Mouse (Mus musculus) heart, adult 2 months (tissue): ENCODE measurements around the gene Myh8. TPM values are rescaled to one million over a fixed set of nuclear protein-coding genes. Genes with fewer than 3 reads are reported as not detected.

Experiments
- DNase-seq, 2 experiments: peaks; one replicate each; pipeline ENCODE4 v3.0.0; 2021
- H3K27ac ChIP-seq: fragments of 200-600 bp; 2 replicates; pipeline ENCODE4 v1.8.1; 2022
- H3K27me3 ChIP-seq: fragments of 200-500 bp; 2 replicates; pipeline ENCODE4 v1.6.1; 2012; ENCODE audit warnings: mild to moderate bottlenecking, low read length, inconsistent platforms, mixed read lengths; ENCODE audit not compliant: control insufficient read depth, insufficient read depth
- H3K36me3 ChIP-seq: fragments of 200-500 bp; 2 replicates; pipeline ENCODE4 v1.6.1; 2012; ENCODE audit warnings: low read length, inconsistent platforms; ENCODE audit not compliant: control insufficient read depth, insufficient read depth
- H3K4me1 ChIP-seq: fragments of 200-500 bp; 2 replicates; pipeline ENCODE4 v1.6.1; 2011; ENCODE audit warnings: low read length; ENCODE audit not compliant: control insufficient read depth, insufficient read depth
- H3K4me3 ChIP-seq: fragments of 200-600 bp; 2 replicates; pipeline ENCODE4 v1.8.1; 2022
- H3K79me2 ChIP-seq: fragments of 200-500 bp; replicated peaks from 2 replicates; pipeline ENCODE4 v1.6.1; 2012; ENCODE audit warnings: mild to moderate bottlenecking, inconsistent platforms, low read length, moderate library complexity, mixed read lengths; ENCODE audit not compliant: control insufficient read depth, insufficient read depth
- H3K9ac ChIP-seq: fragments of 200-500 bp; 2 replicates; pipeline ENCODE4 v1.6.1; 2012; ENCODE audit warnings: low read depth, mild to moderate bottlenecking, control low read depth, inconsistent platforms, low read length, mixed read lengths
- CTCF ChIP-seq: fragments of 200-600 bp; IDR thresholded peaks from 2 replicates; pipeline ENCODE4 v1.8.1; 2022; ENCODE audit warnings: antibody characterized with exemption, mild to moderate bottlenecking, moderate library complexity
- EP300 ChIP-seq: fragments of 200-500 bp; IDR thresholded peaks from 2 replicates; pipeline ENCODE4 v1.6.1; 2011; ENCODE audit warnings: low read depth, low read length, control low read depth; ENCODE audit not compliant: insufficient read depth
- POLR2A ChIP-seq: fragments of 200-500 bp; IDR thresholded peaks from 2 replicates; pipeline ENCODE4 v1.6.1; 2011; ENCODE audit warnings: mild to moderate bottlenecking, low read depth, low read length, control low read depth; ENCODE audit not compliant: insufficient read depth
- WGBS: fragments of 180-500 bp; shearing (Covaris S2); methylation state at CpG from one replicate; pipeline ENCODE4 v1.1.7; 2018; 5-methylcytosine and 5-hydroxymethylcytosine counted together
- intact Hi-C: fragments of 180-260 bp; cut with DNase I; formaldehyde crosslinking; loops from one replicate; pipeline ENCODE4 v1.15.1; 2025
- polyA plus RNA-seq: library from polyadenylated mRNA; depleted of rRNA; stranded (reverse); fragments of >200 nt; gene quantifications from 2 replicates; pipeline ENCODE4 v1.2.3, GENCODE M21; 2012; rRNA removed
- total RNA-seq, 2 experiments: library from RNA; stranded (reverse); gene quantifications; 2 replicates each; pipeline ENCODE4 v1.2.3; 2021

Gene Myh8
- total and polyA plus RNA-seq, 3 experiments: 0.06 TPM; not detected in 2

- Histone ChIP-seq H3K79me2 (no peaks in the 10 kb centered on the region), H3K4me1 (no peaks in the 10 kb centered on the region), H3K27me3 (no peaks in the 10 kb centered on the region), H3K9ac (no peak overlapping the region), H3K4me3 (no peak overlapping the region), H3K36me3 (no peaks in the 10 kb centered on the region), H3K27ac (no peak overlapping the region)
- peak; percentile 56 to 70 for DNase-seq
- intact Hi-C loops: loop anchor here (1.0 kb wide), 1 partner anchor 238 kb away; no protein-coding TSS in a partner anchor
- WGBS: 55% methylated on average over 14 of the region's 14 CpGs
- peak; percentile 97; the same call in 1 of the 2 replicates for TF ChIP-seq CTCF
- TF ChIP-seq POLR2A: no peak
- TF ChIP-seq EP300: 0 out of 2 replicates have a peak, but pooled peaks have one; percentile 34
Measured at GRCm38 (mm10) chr11:67350153-67350768, 73.3 kb downstream of the Myh8 start.

GRCm38 (mm10) chr11:67353011-67353410 is 76.1 kb downstream of the Myh8 start:
- no peaks in the 10 kb centered on the region for H3K79me2 ChIP-seq
- no peaks in the 10 kb centered on the region for H3K4me1 ChIP-seq
- H3K27ac ChIP-seq: no peak overlapping the region
- no peak overlapping the region for H3K9ac ChIP-seq
- H3K36me3 ChIP-seq: no peaks in the 10 kb centered on the region
- H3K4me3 ChIP-seq: no peak overlapping the region
- intact Hi-C loops: no loop called here
- no peak for TF ChIP-seq POLR2A
- no peak for TF ChIP-seq CTCF
- no peak for TF ChIP-seq EP300
- no peaks in the 10 kb centered on the region for H3K27me3 ChIP-seq
- WGBS: 53% methylated on average over 4 of the region's 4 CpGs
- no peak for DNase-seq

GRCm38 (mm10) chr11:67358031-67358430 is 81.1 kb downstream of the Myh8 start:
- TF ChIP-seq CTCF: no peak
- no peak for TF ChIP-seq EP300
- TF ChIP-seq POLR2A: no peak
- no peak for DNase-seq
- 54% methylated on average over 10 of the region's 10 CpGs for WGBS

More at GRCm38 (mm10) chr11:67358031-67358430, 81.1 kb downstream of the Myh8 start:
- Histone ChIP-seq H3K4me1 (no peaks in the 10 kb centered on the region; the same call in 1 of the 2 replicates), H3K79me2 (no peaks in the 10 kb centered on the region), H3K4me3 (no peak overlapping the region), H3K27ac (no peak overlapping the region), H3K27me3 (peaks cover 2% of the 10 kb centered on the region; the same call in 1 of the 2 replicates), H3K9ac (no peak overlapping the region), H3K36me3 (no peaks in the 10 kb centered on the region)
- intact Hi-C loops: no loop called here

Other genes with a start within 250 kb of the Myh8 start
- gene Adprm, start 224.5 kb upstream of the Myh8 start, total RNA-seq: 10 to 100 TPM; 10.8 to 14.6 TPM
- gene Adprm, start 224.5 kb upstream of the Myh8 start, polyA plus RNA-seq: 9.8 and 20.6 TPM in 2 replicates
- 10 to 100 TPM; 18.3 to 20.1 TPM for gene Sco1, start 224.5 kb upstream of the Myh8 start, total RNA-seq
- gene Sco1, start 224.5 kb upstream of the Myh8 start, polyA plus RNA-seq: 7.8 and 12.0 TPM in 2 replicates
- not detected for gene Myh3, start 198.8 kb upstream of the Myh8 start, total RNA-seq
- gene Myh3, start 198.8 kb upstream of the Myh8 start, polyA plus RNA-seq: not detected in 2 replicates
- gene Myh2, start 106.1 kb upstream of the Myh8 start, total RNA-seq: not detected
- not detected in 2 replicates for gene Myh2, start 106.1 kb upstream of the Myh8 start, polyA plus RNA-seq
- gene Myh1, start 77.1 kb upstream of the Myh8 start, total RNA-seq: not detected
- gene Myh1, start 77.1 kb upstream of the Myh8 start, polyA plus RNA-seq: 0.03 TPM in 1 of 2 replicates, not detected in the other
- under 1 TPM in 1 of 2 experiments, not detected in 1; 0.05 TPM for gene Myh4, start 39.1 kb upstream of the Myh8 start, total RNA-seq
- gene Myh4, start 39.1 kb upstream of the Myh8 start, polyA plus RNA-seq: not detected in 2 replicates
- gene Myh13, start 44.5 kb downstream of the Myh8 start, total RNA-seq: under 1 TPM in 1 of 2 experiments, not detected in 1; 0.05 TPM
- not detected in 2 replicates for gene Myh13, start 44.5 kb downstream of the Myh8 start, polyA plus RNA-seq
- gene Gas7, start 178.3 kb downstream of the Myh8 start, total RNA-seq: 10 to 100 TPM in 1 of 2 experiments, 1 to 10 TPM in 1; 9.3 to 11.5 TPM
- 5.8 and 8.6 TPM in 2 replicates for gene Gas7, start 178.3 kb downstream of the Myh8 start, polyA plus RNA-seq